Mouse (Mus musculus): ENCODE measurements at regions not wholly inside any gene's neighbourhood (a gene's known extent, or its start where the extent isn't known, plus 50 kb on each side); places are given as distances from the start of the nearest gene placed in this dataset.

DNA sequence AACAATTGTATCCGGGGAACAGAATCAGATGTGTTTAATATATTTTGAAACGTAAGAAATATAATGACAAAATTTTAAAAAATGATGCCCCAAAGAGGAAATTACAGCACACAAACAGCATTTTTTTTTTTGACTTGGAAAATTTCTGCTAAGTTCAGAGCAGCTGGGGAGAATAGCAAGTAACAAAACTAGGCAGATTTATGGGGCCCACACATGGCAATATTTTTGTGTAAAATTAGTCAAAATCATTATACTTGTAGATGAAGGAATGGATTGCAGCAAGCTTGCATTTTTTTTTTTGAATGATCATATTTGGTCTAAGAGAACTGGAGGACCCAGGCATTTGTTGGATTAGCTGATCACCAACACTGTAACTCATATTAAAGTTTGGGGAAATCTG lies 189.4 kb downstream of the Map2k6 start:
- intact Hi-C loops (cut with DNase I) = no loop called here
- DNase-seq = no peak

DNA sequence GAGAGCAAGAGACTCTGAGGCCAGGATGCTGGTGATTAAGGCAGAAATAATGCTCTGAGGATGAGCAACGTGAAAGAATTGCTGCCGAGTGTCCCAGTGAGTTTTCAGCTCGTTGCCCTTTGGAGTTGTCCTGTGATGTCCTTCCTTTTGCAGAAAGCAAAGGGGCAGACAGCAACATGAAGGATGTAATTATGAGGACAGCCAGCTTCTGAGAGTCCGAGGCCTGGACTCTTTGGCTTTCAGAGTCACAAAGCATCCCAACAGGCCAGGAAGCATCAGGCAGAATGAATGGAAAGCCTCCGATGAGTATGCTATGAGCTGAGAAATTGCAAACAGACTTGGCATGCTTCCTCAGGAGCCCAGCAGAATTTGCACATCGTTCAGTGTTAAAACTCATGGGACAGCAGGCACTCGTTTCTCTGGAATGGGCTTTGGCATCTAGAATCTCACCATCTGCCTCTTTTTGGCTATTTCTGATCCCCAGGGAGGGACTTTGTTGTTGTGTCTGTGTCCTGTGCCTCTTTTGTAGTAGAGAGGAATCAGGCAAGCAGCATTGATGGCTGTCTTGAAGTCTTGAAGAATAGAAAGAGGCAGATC lies 196.4 kb downstream of the Map2k6 start:
- DNase-seq = peak; percentile 3 to 10
- intact Hi-C loops (cut with DNase I) = no loop called here

DNA sequence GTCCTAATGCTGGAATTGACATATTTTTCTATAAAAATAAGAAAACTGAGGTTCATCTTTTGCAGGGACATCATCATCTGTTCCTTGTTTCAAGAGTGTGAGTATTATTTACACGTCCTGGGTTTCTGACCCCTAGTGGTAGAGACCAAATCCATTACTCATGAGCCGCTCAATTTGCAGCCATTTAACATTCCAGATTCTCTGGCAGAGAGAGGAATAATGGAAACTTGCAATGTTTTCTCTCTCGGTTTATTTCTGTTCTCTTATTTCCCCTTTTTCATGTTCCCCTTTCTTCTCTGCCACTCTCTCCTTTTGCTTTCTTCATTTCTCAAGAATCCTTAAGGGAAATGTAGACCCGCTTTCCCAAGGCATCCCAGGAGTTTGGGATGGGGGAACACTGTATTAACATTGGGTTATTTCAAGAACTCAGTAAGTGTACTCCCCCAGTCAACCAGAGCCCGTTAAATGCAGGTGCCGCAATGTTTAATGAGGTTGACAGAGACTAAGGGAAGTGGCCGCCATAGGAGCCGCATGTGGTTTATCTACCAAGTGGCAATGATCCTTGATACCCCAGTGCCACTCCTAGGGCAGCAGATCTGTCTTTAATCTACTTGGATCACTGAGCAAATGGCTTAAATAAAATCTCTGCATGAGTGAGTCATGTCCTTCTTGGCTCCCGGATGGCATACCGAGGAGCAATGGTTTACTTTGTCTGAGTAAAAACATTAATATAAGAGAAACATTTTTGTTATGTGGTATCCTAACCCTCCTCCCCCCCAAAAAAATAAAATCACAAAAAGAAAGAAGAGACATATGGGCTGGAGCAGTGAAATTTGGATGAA lies 206.3 kb downstream of the Map2k6 start:
- no peak for DNase-seq
- intact Hi-C loops (cut with DNase I) = no loop called here

DNA sequence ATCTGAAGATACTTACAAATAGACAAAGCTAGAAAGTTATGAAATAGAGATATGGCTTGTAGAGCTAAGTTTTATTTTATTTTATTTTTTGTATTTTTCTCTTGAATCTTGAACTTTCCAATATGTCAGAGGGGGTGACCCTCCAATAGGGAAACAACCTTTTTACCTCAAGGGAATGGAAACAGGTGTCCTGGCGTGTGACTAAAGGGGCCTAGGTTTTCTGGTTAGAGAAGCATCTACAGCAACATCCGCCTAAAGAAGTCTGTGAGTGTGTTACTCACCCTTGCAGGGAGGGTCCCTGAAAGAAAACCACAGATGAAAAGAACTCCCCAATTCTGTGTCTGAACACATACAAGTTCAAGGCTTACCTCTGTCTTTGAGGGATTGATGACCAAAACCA lies 210.4 kb downstream of the Map2k6 start:
- intact Hi-C loops (cut with DNase I) = no loop called here
- DNase-seq = no peak

DNA sequence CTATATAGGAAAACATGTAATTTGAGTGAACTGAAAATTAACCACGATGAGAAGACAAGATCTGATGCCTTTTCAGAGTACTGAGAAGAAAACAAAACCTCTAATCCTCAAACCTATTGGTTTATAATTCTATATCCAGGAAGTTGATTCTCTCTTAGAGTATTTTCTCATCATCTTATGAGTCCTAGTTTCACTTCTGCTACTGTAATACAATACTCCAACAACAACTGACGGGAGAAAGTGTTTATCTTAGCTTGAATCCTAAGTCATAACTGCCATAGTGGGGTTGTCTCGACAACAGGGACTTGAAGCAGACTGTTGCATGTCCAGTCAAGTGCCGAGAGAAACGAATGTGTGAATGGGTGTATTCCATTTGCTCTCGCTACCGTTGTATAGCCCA lies 211.9 kb downstream of the Map2k6 start:
- intact Hi-C loops (cut with DNase I) = no loop called here
- DNase-seq = no peak

DNA sequence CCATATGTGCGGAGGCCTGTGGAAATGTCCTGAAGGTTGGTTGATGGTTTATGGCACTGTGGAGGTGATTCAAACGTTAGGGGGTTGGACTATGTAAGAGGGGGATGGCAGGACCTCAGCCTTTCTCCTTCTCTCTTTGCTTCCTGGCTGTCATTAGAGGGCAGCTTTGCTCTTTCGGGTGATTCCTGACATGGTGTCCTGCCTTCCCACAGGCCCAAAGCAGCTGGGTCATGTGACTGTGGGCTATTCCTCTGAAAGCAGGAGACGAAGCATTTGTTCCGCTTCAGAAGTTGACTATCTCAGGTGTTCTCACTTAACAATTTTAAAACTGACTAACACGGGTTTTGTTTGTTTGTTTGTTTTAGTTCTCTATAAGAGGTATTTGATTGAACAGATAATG lies 233.1 kb downstream of the Map2k6 start:
- intact Hi-C loops (cut with DNase I) = no loop called here
- no peak for DNase-seq

DNA sequence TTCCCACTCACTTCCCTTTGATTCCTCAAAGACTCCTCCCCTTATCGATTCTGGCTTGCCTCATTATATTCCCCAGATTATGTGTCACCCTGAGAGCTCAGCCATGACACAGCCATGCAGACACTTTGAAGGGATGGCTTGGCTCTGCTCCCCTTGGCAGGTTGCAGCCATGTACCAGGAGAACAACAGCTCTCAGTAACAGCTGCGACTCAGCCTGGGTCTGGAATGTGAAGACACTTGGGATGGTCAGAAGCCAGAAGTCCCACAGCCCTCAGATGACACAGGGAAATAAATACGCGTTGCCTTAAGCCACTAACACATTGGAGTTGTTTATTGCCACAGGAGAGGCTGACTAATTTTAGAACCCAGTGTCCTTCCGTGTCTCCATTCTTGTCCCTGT lies 234.4 kb downstream of the Map2k6 start:
- intact Hi-C loops (cut with DNase I) = no loop called here
- peak; percentile 8 to 42 for DNase-seq

DNA sequence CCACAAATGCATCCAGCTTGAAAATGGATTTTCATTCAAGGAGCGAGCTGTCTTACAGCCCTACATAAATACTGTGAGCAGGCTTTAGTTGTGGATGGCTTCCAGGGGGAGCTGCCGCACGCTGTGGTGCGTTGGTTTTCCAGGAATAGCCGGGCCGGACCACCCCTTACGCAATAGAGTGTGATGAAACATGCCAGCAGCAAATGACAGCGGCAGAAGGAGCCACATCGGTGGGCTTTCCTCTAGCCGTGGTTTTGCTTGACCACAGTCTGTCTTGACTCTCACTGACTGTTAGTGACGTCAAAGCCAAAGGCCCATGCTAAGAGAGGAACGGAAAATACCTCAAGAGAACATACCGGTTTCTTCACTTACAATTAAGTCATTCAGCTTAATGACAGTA lies 243.6 kb downstream of the Map2k6 start:
- DNase-seq = no peak
- intact Hi-C loops (cut with DNase I) = no loop called here

DNA sequence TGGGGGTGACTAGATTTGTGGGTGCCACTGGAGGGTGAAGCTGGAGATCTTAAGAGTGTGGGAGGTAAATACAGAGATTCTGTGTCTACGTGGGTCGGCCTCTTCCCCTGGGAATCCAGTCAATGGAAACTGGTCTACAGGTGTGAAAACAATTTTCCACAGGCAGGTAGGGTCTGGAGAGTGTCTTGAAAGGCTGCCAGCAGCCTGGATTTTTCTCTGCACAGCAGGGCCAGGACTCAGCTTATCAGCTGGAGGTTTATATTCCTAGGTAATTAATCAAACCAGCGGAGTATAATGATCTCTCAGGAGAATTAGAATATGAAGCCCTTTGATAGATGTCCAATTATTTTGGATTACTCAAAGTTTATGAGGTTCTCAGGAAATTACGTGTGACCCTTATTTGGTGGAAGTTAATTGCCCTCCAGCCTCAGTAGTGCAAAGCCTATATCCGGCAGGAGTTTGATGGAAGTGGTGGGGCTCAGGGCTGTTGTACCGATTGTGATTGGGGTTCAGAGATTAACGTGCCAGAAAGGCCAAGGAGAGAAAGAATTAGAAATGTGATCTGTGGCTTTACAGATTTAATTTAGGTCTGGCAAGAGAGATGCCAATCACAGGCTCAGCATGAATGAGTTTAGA lies 250.8 kb downstream of the Map2k6 start:
- no peak for DNase-seq
- intact Hi-C loops (cut with DNase I) = no loop called here

DNA sequence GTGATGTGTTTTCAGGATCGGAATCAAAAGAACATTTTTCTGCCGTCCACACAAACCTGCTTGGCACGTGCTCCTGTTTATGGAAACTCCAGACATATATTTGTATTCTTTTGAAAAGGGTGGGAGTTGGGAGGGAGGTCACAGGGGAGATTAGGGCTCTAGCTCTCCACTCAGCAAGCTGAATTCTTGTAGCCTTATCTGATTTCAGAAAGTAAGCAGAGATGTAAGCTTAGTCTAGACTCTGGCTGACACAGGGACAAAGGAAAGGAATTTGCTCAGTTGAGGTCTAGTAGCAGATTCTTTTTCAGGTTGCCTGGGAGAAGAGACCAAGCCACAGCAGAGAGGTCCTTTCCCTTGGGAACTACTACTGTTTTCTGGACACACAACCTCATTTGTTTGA lies 253.1 kb downstream of the Map2k6 start:
- no peak for DNase-seq
- intact Hi-C loops (cut with DNase I) = no loop called here

DNA sequence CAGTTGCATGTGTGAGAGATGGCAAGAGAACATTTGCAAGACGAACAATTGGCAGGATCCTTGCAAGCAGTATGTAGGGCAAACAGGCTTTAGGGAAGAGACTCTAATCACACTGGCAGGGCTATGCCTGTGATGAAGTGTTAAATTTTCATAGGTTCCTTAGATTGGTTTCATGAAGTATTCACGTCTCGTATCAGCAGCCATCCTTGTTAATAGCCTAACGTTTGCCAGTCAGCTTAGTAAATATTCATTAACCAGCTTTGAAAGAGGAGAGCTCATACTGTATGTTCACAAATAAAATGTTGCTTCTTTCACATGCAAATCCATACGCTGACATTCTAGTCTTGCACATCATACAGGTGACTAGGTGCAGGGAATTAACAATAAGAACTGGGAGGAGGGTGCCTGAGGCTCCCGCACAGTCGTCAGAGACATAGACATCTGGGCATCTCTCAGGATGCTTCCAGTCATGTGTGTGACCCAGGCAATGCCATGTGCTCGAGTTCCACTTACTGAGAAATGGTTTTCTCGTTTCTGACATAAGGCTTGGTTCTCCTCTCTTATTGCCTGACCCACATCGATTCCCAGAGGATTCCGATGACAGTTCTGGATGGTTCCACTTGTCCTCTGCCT lies 257.7 kb downstream of the Map2k6 start:
- DNase-seq = no peak
- intact Hi-C loops (cut with DNase I) = no loop called here

DNA sequence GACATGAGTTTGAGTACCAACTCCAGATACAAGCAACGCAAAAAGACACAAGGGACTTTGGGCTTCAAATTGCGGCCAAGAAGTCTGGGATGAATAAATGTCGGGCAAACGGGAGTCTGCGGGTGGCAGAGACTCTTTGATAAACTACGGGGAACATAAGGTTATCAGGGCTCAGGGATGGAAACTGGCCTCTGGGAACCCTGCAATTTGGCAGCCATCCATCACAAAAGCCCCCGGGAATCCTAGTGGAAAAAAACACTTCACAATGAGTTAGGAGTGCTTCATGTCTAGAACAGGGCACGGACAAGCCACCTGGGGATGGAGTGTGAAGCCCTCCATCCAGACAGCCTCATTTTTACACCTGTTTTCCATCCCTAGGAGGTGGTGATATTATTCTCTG lies 258.9 kb downstream of the Map2k6 start:
- peak in 1 of 2 experiments; percentile 11 for DNase-seq
- intact Hi-C loops (cut with DNase I) = no loop called here

DNA sequence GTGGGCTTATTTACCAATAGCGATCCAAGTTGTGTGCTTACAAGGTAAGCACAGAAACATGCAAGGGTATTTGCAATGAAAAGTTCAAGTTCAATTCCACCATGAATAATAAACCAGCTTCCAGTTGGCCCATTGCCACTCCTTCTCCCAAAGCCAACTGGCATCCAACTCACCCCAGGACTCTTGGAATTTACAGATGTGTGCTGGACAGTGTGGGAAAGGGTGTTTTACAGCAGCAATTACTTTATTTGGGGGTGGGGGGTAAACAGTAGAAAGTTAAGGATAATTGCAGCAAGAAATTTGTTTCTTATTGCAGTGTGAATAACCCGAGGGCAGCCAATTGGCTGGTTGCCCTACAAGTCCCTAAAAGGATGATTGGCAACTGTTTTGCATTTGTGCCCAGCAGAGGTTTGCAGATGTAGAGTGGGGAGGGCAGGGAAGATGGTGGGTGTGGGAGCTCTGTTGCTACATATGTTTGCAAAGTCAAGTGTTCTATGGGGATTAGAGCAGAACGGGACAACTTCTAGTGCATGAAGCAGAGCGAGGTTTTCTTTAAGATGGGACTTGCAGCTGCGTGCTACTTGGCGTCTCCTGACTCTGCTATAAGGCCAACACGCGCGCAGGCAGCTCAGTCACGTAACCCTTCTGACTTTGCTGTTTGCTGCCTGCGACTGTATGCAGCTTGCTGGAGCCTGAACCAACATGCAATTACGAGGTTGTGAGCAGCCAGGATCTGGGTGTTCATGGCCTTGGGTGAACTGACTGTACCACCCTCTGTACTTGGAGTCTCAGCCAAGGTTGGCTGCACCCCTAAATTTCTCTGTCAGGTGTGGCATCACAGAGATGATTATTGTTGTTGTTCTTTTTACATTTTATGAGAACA lies 271.9 kb downstream of the Map2k6 start:
- intact Hi-C loops (cut with DNase I) = no loop called here

DNA sequence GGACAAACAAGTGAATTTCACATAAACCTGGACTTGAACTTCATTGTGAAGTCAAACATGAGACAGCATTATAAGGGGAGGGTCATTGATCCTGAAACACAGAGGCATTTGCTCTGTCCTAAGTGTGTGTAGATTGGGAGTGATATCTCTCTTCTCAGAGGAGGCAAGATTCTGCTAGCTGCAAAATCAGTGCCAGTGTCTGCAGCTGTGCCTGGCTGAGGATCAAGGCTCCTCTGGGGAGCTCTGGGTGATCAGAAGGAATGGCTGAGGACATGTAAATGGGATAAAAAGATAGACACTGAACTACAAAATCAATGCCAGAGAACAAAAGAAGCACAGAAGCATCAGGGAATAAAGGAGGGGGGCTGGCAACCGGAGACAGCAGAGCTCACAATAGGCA lies 274.0 kb downstream of the Map2k6 start:
- no peak for DNase-seq
- intact Hi-C loops (cut with DNase I) = no loop called here

More for the DNA sequence above, 271.9 kb downstream of the Map2k6 start:
- no peak for DNase-seq

DNA sequence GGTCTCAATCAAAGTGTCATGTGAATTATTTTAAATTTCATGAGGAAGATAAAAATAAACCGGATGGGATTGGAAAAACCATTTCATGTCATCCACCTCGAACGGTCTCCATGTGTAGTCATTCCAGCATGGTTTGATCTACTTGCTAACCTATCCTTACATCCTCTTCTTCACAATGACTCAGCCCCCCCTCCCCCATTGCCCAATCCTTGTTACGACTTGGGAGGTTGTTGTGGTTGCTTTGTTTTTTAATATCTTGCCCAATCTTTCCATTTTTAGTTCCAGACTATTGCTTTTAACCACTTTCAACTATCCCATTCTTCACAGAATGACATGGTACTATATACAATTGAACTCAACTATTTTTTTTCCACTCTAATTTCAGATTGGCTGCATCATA lies 275.0 kb upstream of the Kcnj16 start:
- no peak for DNase-seq
- intact Hi-C loops (cut with DNase I) = no loop called here

DNA sequence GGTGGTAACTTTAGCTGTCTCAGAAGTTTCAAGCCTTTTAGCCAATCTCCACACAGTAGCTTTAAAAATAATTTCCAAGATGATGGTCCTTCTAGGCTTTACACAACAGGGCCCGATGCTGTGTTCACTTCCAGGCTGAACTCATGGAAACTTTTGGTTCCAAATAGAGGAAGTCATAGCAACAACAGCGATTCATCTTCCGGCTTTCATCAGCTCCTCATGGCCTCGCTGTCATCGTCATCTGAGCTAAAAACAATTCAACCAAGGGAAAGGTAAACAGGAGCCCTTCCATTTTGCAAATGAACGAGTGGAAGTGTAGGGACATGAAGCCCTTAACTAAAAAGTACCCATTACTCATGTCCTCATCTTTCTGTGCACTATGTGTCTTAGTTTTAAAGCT lies 270.8 kb upstream of the Kcnj16 start:
- intact Hi-C loops (cut with DNase I) = no loop called here

DNA sequence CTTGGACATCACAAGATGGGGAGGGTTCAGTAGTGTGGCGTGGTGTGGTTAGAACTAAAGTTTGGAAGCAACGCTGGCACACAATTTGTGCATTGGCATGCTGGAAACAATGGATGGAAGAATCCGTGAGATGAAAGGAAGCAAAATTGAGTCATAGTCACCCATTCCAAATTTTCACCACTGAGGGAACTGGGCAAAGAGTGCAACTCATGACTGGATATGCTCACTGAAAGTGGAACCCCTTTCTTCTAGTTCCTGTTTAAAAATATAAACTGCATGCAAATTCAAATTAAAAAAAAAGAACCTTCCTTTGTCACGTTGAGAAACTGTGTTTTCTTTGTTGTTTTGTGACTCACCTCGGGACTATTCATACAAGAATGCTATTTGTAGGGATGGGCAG lies 269.5 kb upstream of the Kcnj16 start:
- intact Hi-C loops (cut with DNase I) = no loop called here

More for the DNA sequence above, 270.8 kb upstream of the Kcnj16 start:
- DNase-seq = no peak

DNA sequence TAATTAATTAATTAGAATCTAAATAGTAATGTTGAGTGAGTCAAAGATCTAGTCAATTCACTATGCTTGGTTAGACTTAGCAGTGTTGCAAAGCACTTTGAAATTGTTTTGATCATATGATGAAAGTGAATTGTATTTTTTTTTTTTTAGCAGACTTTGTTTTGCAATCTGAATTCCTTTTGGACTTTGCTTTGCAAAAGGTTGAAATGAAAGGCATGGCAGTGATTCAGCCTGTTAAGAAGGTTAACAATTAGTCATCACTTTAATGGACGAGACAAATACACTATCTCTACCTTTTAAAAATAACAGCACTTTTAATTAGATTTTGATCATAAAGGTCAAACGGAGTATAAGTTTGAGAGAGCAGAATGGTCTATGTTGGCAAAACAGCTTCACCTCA lies 266.9 kb upstream of the Kcnj16 start:
- no peak for DNase-seq
- intact Hi-C loops (cut with DNase I) = no loop called here

More for the DNA sequence above, 269.5 kb upstream of the Kcnj16 start:
- no peak for DNase-seq

DNA sequence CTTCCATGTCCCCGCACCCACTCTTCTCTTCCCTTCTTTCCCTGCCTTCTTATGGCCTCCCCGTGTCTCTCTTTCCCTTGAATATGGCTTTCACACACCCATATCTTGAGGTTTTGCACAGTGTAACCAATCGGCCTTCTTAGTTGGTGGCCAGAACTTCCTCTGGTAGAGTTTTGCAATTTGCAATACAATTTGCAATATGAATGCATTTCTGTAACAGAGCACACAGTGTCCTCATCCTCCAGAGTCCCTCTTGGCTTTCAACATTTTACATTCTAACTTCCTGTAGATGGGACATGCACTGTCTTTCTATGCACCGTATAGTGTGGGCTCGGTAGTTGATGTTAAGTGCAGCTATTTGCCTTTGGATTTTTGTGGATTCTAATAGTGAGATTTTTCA lies 265.7 kb upstream of the Kcnj16 start:
- intact Hi-C loops (cut with DNase I) = no loop called here

DNA sequence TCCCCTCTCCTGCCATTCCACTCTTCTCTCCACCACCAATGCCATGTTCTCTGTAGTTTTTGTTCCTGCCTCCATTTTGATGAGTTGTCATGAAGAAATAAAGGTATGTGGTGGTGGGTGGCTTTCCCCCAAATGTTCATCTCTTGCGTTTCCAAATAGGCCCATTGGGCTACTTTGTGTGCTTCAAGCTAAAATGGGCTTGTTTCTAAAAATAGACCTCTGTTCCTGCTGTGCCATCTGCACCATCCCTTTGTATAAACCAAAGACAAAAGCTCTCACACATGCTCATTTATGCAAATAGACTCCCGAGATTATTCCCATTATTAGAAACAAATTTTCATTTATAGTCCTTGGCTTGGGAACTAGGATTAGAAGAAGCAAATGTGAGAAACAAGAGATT lies 264.3 kb upstream of the Kcnj16 start:
- intact Hi-C loops (cut with DNase I) = no loop called here
- no peak for DNase-seq

More for the DNA sequence above, 265.7 kb upstream of the Kcnj16 start:
- no peak for DNase-seq
